Mouse (Mus musculus) cerebellum, adult (tissue): ENCODE data around the gene Jmjd1c.

Source experiments
- ATAC-seq: cut with Nextera tagmentation; 2 replicates; pipeline ENCODE4 v1.9.2; 2017; ENCODE audit warnings: mild to moderate bottlenecking, moderate library complexity, mixed read lengths; ENCODE audit not compliant: insufficient number of reproducible peaks, low FRiP score, low TSS enrichment

The Jmjd1c gene

DNA sequence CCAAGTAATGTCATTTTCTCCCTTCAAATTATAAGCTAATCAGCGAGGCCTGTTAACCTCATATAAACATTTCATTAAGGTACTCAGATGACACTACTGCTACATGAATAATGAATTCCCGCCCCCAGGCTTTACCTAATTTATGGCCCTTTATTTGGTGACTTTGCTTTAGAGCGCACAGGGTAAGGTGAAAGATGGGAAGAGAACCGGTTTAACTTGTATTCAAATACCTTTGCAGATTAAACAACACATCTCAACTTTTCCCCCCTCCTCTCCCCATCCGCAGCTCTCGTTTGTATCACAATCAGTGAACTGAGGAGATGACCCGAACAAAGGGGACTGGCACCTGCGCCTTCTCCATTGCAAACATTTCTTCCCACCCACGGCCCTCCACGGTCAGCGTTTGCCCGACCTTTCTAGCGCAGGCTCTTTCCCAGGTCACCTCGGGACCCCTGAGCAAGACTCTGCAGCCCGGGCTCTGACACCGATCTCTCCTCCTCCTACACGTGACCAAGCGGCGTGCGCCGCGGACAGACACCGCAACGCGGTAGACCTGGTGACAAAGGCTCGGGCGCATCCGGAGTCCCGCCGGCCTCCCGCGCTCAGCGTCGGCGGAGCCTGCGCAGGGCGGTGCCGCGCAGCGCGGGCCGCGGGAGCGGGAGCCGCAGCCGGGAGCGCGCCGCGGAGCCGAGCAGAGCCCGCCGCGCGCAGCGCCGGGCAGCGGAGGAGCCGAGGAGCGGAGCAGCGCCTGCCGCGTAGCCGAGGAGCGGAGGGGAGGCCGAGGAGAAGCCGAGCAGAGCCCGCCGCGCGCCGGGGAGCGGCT, at the start of gene Jmjd1c:
Gene Jmjd1c (plus strand): TSS at position 328 of the 823 bp plus-strand sequence.
- ATAC-seq: peak; percentile 83

DNA sequence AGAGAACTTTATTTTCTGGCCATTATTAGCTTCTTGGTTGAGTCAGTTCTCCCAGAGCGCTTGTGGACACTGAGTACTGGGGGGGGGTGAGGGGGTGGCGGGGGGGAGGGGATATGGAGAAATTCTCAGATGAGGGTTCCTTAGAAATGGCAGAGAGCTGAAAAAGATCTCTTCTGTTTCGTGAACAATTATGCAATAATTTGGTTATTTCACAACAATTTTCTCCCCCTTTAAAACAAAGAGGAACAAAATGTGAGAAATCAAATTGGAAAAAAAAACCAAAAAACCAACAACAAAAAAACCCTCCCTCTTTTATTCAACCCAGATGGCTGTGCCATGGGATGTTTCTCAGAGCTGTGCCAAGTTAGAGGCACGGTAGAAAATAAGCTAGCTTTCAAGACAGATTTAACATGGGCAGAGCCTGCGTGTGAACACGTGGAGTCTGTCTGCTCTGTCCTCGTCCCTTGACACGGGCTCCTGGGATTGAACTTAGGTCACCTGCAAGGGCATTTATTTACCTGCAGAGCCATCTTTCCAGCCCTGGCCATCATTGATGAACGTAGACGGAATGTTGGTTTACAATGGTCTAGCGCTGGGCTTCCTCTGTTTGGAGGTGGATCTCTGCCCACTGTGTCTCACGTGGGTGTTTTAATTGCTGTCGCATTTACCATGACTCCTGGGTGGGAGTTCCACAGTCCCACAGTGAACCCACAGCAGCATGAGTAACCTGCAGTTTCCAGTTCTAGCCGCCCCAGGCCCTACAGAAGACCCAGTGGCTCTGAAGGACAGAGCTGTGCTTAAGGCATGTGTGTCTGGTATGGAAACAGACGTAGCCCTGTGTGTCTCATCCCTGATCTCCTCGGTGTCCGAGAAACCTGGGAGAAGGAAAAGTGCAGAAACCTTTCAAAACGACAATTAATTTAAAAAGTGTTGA, 47.9 kb upstream of the Jmjd1c start:
- no peak for ATAC-seq

DNA sequence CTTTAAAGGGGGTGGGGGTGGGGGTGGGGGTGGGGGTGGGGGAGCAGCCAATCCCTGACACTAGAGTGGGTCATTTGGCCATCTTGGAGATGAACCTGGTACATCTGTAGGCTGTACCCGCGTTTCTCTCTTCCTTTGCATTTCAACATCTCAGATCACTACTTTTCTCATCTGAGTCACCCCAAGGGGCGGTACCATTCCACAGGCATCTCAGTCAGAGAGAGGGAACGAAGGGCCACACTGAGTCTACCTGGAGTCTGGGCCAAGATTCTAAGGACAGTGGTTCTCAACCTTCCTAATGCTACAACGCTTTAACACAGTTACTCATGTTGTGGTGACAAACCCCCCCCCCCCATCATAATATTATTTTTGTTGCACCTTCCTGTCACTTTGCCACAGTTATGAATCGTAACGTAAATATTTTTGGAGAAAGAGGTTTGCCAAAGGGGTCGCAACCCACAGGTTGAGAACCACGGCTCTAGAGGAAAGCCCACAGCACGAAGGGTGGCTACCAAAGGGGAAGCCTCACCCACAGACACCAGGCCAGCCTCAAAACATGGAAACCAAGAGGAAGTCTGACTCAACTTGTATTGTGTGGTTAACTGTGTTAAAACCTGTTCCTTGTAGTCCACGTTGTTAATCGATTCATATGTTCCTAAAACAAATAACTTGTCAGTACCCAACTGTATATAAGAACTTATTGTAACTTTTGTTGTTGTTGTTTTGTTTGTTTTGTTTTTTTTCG, 46.9 kb upstream of the Jmjd1c start:
- ATAC-seq: no peak

DNA sequence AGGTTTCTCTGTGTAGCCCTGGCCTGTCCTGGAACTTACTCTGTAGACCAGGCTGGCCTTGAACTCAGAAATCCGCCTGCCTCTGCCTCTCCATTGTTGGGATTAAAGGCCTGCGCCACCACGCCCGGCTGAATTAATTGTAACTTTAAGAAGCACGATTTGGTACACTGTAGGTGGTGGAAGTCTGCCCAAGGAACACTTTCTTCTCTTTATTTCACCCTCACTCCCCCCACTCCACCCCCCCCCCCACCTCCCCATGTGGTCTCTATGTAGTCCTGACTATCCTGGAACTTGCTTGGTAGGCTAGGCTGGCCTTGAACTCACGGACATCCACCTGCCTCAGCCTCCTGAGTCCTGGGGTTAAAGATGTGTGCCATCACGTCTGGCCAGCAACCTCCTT, 46.3 kb upstream of the Jmjd1c start:
- no peak for ATAC-seq

DNA sequence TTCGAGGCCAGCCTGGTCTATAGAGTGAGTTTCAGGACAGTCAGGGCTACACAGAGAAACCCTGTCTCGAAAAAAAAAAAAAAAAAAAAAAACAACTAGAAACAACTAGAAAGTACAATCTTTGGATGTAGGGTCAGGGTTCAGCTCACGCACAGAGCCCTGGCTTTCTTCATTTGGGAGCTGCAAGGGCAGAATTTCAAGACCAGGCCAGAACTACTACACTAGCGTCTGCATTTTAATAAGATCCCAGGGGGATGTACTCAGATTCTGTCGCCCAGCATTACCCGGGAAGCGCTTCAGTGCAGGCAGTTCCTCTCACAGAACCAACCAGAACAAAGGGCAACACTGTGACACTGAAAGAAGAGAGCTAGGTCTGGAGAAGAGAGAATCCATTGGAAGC, 45.2 kb upstream of the Jmjd1c start:
- no peak for ATAC-seq

DNA sequence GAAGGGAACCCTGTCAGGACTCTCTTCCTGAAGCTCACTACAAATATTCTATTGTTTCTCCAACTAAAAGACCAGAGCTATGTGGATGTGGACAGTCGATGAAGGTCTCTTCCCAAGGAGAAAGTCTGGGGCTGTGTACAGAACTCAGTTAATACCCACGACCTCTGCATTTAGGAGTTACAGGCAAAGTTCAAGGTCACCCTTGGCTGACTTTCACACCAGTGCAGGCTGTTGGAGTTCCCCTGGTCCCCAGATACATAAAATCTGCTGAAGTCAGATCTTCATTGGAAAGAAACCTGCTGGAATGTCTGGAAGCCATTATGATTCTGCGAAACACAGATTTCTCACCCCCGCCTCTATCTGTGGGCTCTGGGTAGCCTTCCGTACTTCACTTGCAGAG, 44.5 kb upstream of the Jmjd1c start:
- no peak for ATAC-seq

DNA sequence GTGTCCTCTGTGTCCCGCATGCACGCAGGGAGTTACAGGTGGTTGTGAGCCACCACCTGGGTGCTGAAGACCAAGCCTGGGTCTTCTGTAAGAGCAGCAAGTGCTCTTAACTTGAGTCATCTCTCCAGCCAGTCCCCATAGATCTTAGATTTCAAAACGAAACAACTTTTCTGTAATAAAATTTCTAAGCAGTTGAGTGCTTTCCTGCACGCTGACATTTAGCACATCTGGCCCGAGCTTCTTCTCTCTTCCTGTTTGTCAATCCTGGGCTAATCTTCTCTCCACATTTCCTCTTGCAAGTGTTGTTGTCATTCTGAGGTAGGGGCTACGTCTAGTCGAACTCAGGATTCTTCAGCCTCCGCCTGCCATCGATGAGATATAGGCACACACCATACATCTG, 43.5 kb upstream of the Jmjd1c start:
- no peak for ATAC-seq

DNA sequence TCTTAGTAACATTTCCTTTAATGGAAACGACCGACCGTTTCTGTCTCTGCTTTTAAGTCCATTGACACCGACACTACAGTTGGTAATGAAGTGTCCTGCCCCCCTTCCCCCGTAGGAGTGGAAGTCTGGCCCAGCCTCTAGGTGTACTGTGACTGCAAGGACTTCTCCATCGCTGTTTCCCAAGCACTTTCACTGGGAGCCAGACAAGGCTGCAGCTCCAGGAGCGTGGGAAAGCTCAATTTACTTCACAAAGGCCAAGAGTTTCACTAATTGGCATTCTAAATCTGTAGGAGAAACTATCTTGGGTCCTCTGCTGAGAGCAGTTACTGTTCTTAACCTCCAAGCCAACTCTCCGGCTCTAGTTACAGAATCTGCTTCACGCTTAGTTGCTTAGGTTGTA, 42.5 kb upstream of the Jmjd1c start:
- ATAC-seq: no peak

DNA sequence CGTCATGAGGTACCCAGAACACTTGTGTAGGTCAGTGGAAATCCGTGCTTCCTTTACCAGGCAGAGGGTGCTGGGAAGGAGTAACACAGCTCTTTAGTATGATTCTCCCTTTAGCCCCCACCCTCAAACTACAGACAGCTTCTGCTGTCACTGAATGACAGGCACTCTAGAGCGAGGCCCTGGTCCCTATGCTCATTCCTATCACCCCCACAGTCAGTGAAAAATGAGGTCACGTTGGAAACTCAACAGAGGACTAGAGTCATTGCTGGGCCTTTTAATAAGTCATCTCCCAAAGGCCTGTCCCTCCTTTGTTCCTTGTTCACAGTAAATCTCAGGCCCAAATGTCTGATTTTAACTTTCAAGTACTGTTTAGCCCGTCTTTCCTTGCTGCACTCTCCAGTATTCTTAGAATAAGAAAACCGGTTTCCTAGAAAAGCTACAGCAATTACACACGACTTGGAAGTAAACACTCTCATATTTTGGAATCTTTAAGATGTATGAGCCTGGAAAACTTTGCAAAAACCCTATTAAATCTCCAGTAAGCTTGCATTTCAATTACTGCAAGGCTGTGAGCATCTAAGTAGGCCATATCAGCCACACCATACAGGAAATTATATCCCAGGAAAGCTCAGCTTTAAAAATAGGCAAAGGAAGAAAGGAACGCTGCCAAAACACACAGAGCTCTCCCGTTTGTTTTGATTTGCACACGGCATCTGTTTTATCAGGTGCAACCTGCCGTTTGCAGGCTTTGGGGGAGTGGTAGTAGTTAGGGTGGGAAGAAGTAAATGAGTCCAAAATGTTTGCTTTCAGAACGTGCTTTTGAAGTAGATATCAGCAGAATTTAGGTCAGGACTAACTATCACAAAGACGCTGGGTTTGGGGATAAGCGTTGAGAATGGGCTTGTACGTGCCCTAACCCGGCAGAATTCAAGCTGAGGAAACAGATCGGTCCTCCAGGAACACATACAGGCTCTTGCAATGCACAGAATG, 39.8 kb upstream of the Jmjd1c start:
- peak; percentile 80 for ATAC-seq

DNA sequence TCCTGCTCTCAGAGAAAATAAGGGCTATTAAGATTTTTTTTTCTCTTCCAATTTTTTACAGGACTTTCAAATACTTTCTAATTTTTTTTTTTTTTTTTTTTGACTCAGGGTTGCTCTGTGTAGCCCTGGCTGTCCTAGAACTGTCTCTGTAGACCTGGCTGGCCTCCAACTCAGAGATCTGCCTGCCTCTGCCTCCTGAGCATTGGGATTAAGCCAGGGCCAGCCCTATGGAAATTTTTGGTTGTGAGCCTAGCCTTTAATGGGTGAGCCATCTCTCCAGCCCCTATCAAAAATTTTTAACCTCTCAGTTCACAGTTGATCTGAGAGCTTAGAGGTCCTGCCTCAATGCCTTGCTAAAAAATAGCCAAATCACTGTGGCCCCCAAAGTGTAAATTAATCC, 38.7 kb upstream of the Jmjd1c start:
- no peak for ATAC-seq

DNA sequence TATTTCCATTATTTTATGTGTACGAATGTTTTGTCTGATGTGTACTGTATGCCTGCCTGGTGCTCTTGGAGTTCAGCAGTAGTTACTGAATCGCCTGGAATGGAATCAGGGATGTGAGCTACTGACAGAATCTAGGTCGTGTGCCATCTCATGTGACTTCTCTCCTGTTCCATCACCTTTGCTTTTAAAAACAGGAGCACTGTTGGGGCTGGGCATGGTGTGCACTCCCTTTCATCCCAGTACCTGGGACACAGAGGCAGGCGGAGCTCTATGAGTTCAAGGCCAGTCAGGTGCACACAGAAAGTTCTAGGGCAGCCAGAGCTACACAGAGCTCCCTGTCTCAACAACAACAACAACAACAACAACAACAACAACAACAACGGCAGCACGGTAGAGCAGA, 38.2 kb upstream of the Jmjd1c start:
- no peak for ATAC-seq

DNA sequence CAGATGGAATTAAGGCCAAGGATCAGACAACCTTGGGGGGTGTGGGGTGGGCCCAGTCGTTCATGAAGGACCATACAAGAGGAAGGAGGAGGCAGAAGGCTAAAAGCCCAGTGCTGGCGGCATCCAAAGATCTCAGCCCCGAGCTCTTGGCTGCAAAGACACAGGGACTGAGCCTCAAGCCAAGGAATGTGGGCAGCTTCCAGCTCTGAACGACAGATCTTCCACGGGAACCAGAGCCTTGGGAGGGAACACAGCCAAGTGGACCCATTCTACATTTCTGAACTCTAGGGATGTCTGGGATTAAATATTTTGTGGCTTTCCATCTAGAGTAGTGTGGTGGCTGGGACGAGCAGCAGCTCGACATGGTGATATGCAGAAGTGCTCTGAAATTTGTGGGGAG, 37.6 kb upstream of the Jmjd1c start:
- peak; percentile 75 for ATAC-seq

DNA sequence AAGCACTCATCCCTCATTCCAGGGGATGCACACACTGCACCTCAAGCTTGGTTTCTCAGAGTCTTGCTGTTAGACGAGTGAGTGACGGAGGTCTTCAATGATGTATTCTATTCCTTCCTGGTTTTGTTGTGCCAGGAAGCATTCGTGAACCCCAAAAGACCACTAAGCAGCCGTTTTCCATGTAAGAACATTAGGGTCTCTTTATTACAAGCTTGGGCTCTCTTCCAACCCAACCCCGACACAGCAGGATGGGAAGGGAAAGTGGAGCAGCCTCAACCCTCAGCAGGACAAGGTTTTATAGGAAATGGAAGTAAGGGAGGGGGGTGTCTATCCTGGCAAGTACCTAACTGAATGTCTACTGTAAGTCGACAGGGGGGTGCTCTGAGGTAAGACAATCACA, 37.2 kb upstream of the Jmjd1c start:
- ATAC-seq: no peak

DNA sequence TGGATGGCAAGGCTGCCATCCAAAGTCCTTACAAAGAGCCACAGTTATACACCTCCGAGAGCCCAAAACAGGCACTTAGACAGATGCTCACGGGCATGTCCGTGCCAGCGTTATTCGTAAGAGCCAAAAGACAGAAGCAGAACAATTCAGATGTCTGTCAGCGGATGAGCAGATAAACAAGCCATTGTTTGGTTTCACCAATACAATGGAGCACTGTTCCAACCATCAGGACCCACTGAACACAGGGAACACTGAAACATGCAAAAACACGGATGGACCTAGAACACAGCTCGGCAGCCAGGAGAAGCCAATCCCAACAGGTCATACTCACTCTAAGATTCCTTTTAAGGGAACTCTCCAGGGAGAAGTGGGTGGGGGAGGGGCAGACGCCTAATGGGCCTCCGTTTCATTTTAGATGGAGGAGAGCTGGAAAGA, 34.5 kb upstream of the Jmjd1c start:
- ATAC-seq: no peak

DNA sequence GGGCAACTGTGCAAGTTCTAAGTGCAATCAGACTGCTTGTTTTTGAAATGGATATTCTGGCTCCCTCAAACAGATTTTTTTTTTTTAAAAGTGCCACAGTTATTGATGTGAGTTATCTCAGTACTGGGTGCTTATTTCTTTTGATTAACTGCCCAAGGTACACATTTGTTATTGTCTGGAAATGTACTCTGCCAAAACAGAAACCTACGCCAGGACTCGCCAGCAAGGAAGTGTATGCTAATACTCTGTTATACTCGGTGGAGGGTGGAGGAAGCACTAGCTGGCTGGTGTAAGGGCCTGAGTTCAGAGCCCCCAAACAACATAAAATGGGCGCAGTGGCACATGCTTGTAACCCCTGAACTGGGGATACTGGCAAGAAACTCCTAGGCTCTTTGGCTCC, 34.1 kb upstream of the Jmjd1c start:
- ATAC-seq: no peak

DNA sequence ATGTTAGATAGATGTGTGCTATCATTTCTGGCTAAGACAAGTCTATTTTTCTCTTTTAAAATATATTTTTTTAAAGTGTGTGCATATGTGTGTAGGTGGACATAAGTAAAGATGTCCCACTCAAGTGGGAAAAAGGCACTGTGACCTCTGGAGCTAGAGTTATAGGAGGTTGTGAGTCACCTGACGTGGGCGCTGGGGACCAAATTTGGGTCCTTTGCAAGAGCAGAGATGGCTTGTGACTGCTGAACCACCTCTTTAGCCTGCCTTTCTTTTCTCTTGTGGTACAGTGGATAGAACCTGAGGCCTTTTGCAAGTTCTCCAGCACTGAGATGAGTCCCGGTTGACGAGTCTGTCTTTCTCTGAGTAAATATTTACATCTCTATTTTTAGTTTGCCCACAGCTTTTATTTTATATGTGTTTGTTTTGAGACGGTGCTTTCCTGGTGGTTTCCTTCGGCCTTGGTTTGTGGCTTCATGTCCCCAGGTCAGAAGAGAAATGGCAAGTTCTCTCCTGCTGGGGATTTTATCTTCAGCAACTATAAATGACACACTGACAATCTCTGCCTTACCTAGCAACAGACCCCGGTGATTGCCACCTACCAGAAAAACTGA, 30.5 kb upstream of the Jmjd1c start:
- no peak for ATAC-seq

DNA sequence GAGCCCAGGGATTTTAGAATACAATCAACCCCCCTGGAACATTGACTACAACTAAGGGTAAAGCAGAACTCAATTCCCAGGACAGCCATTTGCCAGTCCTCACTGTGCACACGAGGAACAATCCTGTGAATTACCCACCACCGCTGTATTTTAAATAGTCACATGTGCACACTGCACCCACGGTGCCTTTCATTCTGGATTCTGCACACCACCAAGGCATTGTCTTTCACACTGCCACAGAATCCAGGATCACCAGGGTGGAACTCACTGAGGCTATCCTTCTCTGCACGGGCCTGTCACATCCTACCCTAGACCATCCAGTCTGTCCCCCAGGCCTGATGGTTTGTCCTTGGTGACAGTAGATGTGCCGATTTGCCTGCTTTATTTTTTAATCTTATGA, 30.0 kb upstream of the Jmjd1c start:
- ATAC-seq: no peak

DNA sequence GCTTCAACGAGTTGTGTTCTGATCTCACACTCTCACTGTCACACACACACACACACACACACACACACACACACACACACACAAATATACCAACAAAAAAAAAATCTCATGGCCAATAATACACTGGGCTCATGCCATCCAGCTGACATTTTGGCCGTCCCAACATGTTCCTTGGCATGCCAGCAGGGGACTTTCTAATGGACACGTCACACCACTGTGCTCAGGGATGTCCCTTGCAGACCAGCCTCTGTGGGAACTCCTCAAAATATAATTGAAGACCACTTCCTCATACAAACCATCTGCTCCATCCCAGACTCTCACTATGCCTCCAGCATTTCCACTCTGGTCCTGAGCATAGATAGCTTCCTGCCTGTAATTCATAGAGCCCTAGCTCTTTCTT, 29.5 kb upstream of the Jmjd1c start:
- ATAC-seq: no peak

DNA sequence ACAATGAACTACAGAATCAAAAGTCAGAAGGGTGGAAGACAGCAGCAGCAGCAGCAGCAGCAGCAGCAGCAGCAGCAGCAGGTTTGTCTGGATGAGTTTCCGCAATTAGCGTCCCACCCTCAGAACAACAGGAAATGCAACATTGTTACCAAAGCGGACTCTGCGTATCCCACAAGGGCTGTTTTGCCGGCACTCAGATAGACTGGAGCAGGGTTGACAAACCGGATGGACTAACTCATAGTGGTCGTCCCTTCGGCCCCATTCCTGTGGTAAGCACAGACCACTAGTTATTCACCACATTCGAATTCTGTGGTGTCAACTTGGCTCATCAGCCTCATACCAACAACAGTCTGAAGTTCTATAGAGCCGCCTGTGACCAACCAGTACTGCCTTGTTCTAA, 26.9 kb upstream of the Jmjd1c start:
- no peak for ATAC-seq
